Mouse (Mus musculus) intestine, embryonic 16.5 days (tissue): ENCODE data around the gene Depdc1a. TPM values are rescaled to one million over a fixed set of nuclear protein-coding genes. Genes with fewer than 3 reads are reported as not detected.
"Not testable (repeated sequence)": the region's sequence is repeated elsewhere in the genome, so short reads cannot be mapped to it uniquely, and the experiment has no call there.

Experiments used
- ATAC-seq: fragments of 200-750 bp; cut with Nextera tagmentation; 2 replicates; pipeline ENCODE4 v1.8.0; 2017; ENCODE audit warnings: moderate TSS enrichment, moderate library complexity
- H3K27ac ChIP-seq: fragments of 300-500 bp; sonication (generic); 2 replicates; pipeline ENCODE4 v1.5.1; 2014; ENCODE audit warnings: mild to moderate bottlenecking, low read length
- H3K27me3 ChIP-seq: fragments of 300-500 bp; sonication (generic); replicated peaks from 2 replicates; pipeline ENCODE4 v1.6.1; 2014; ENCODE audit warnings: low read length, control low read depth, mixed read lengths; ENCODE audit not compliant: control insufficient read depth, insufficient read depth
- H3K36me3 ChIP-seq: fragments of 300-500 bp; sonication (generic); 2 replicates; pipeline ENCODE4 v1.6.1; 2014; ENCODE audit warnings: low read length, control low read depth; ENCODE audit not compliant: control insufficient read depth, insufficient read depth
- H3K4me1 ChIP-seq: fragments of 300-500 bp; sonication (generic); 2 replicates; pipeline ENCODE4 v1.6.1; 2014; ENCODE audit warnings: low read length, control low read depth, mixed read lengths; ENCODE audit not compliant: control insufficient read depth, insufficient read depth
- H3K4me2 ChIP-seq: fragments of 300-500 bp; sonication (generic); 2 replicates; pipeline ENCODE4 v1.6.1; 2014; ENCODE audit warnings: low read depth, low read length, control low read depth
- H3K4me3 ChIP-seq: fragments of 300-500 bp; sonication (generic); 2 replicates; pipeline ENCODE4 v1.5.1; 2014; ENCODE audit warnings: mild to moderate bottlenecking, low read length
- H3K9ac ChIP-seq: fragments of 300-500 bp; sonication (generic); 2 replicates; pipeline ENCODE4 v1.6.1; 2014; ENCODE audit warnings: low read depth, low read length
- H3K9me3 ChIP-seq: fragments of 300-500 bp; sonication (generic); 2 replicates; pipeline ENCODE4 v1.6.1; 2016; ENCODE audit warnings: low read length, control low read depth; ENCODE audit not compliant: control insufficient read depth
- WGBS: fragments of 180-500 bp; shearing (Covaris S2); extraction: QIAGEN DNeasy Blood & Tissue Kit; methylation state at CpG from one replicate; pipeline ENCODE4 v1.1.7; 2014; 5-methylcytosine and 5-hydroxymethylcytosine counted together
- polyA plus RNA-seq: library from polyadenylated mRNA; unstranded; fragments of >200 nt; fragmentation: Nextera tagmentation; extraction: Ambion mirVana; gene quantifications from 2 replicates; pipeline ENCODE4 v1.2.1, GENCODE M21; 2015

The Depdc1a gene
- 21.1 and 24.7 TPM in 2 replicates for polyA plus RNA-seq

- H3K4me2 ChIP-seq, result peak within 1 kb of the TSS; percentile 74
- peak within 1 kb of the TSS; percentile 70 for H3K9ac ChIP-seq
- no peaks in the 10 kb centered on the region for H3K27me3 ChIP-seq
- H3K4me3 ChIP-seq, result peak within 1 kb of the TSS; percentile 60
- H3K27ac ChIP-seq, result no peak within 1 kb of the TSS
- no peaks in the 10 kb centered on the region for H3K36me3 ChIP-seq
- WGBS, result under 1% methylated on average over 28 of the region's 28 CpGs
- H3K4me1 ChIP-seq, result no peaks in the 10 kb centered on the region
- ATAC-seq, result peak; percentile 100
- no peaks in the 10 kb centered on the region for H3K9me3 ChIP-seq
Measured at GRCm38 (mm10) chr3:159495243-159495801, at the start of gene Depdc1a. Gene Depdc1a, plus strand, starts transcription at chr3:159495433.

GRCm38 (mm10) chr3:159470059-159470458 is 25.2 kb upstream of the Depdc1a start:
- no peak overlapping the region for H3K4me2 ChIP-seq
- no peak overlapping the region for H3K9ac ChIP-seq
- H3K27ac ChIP-seq, result no peak overlapping the region
- H3K9me3 ChIP-seq, result no peaks in the 10 kb centered on the region
- H3K27me3 ChIP-seq, result no peaks in the 10 kb centered on the region
- 53% methylated on average over 1 of the region's 1 CpGs for whole genome bisulfite sequencing
- no peaks in the 10 kb centered on the region for H3K36me3 ChIP-seq
- no peak overlapping the region for H3K4me3 ChIP-seq
- no peaks in the 10 kb centered on the region for H3K4me1 ChIP-seq
- peak; percentile 90 for ATAC-seq

- Histone ChIP-seq H3K9me3 (no peaks in the 10 kb centered on the region), H3K9ac (no peak overlapping the region), H3K4me3 (no peak overlapping the region), H3K36me3 (no peaks in the 10 kb centered on the region), H3K27ac (no peak overlapping the region), H3K4me1 (no peaks in the 10 kb centered on the region; the same call in 1 of the 2 replicates), H3K27me3 (no peaks in the 10 kb centered on the region), H3K4me2 (no peak overlapping the region)
- no peak for ATAC-seq
- WGBS, result 74% methylated on average over 1 of the region's 1 CpGs
Measured at GRCm38 (mm10) chr3:159475465-159475864, 19.8 kb upstream of the Depdc1a start.

- H3K27ac ChIP-seq, result no peak overlapping the region
- H3K4me1 ChIP-seq, result no peaks in the 10 kb centered on the region; the same call in 1 of the 2 replicates
- H3K27me3 ChIP-seq, result no peaks in the 10 kb centered on the region
- no peak overlapping the region for H3K9ac ChIP-seq
- no peak overlapping the region for H3K4me2 ChIP-seq
- no peak overlapping the region for H3K4me3 ChIP-seq
- 54% methylated on average over 1 of the region's 1 CpGs for WGBS
- no peaks in the 10 kb centered on the region for H3K36me3 ChIP-seq
- no peaks in the 10 kb centered on the region for H3K9me3 ChIP-seq
- peak; percentile 95 for ATAC-seq
Measured at GRCm38 (mm10) chr3:159477250-159477962, 17.8 kb upstream of the Depdc1a start.

- H3K4me3 ChIP-seq, result peak overlapping the region; percentile 60
- not testable (repeated sequence) for H3K4me1 ChIP-seq, H3K27ac ChIP-seq, H3K27me3 ChIP-seq, H3K9me3 ChIP-seq, H3K36me3 ChIP-seq
- peak overlapping the region; percentile 74 for H3K4me2 ChIP-seq
- H3K9ac ChIP-seq, result peak overlapping the region; percentile 61
- ATAC-seq, result peak; percentile 21; the same call in 1 of the 2 replicates
Measured at GRCm38 (mm10) chr3:159494709-159495108, 524 bp upstream of the Depdc1a start.

GRCm38 (mm10) chr3:159508899-159509298 is 13.7 kb downstream of the Depdc1a start:
- Histone ChIP-seq H3K36me3 (no peaks in the 10 kb centered on the region), H3K9me3 (no peaks in the 10 kb centered on the region)

DNA sequence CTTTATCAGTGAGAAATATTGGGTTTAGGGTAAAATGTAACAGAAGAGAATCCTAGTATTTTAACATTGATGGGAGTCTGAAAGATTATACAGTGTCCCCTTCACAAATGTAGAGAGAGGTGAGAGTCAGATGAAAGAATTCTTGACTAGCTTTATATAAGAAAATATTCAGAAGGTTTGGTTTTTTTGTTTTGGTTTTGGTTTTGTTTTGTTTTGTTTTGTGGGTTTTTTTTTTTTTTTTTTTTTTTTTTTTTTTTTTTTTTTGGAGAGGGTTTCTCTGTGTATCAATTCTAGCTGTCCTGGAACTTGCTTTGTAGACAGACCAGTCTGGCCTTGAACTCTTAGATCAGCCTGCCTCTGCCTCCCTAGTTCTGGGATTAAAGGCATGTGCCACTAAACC is 33.3 kb downstream of the Depdc1a start:
- no peak overlapping the region for H3K9ac ChIP-seq
- no peak overlapping the region for H3K4me3 ChIP-seq
- H3K4me2 ChIP-seq, result no peak overlapping the region
- H3K9me3 ChIP-seq, result no peaks in the 10 kb centered on the region
- H3K36me3 ChIP-seq, result peaks cover 2% of the 10 kb centered on the region; the same call in 1 of the 2 replicates
- ATAC-seq, result no peak
- no peaks in the 10 kb centered on the region for H3K27me3 ChIP-seq
- no peak overlapping the region for H3K27ac ChIP-seq
- H3K4me1 ChIP-seq, result no peaks in the 10 kb centered on the region

More at GRCm38 (mm10) chr3:159508899-159509298, 13.7 kb downstream of the Depdc1a start:
- H3K4me2 ChIP-seq, result no peak overlapping the region
- H3K4me3 ChIP-seq, result no peak overlapping the region
- H3K27ac ChIP-seq, result no peak overlapping the region
- no peak for ATAC-seq
- no peaks in the 10 kb centered on the region for H3K4me1 ChIP-seq
- H3K9ac ChIP-seq, result no peak overlapping the region
- H3K27me3 ChIP-seq, result no peaks in the 10 kb centered on the region

DNA sequence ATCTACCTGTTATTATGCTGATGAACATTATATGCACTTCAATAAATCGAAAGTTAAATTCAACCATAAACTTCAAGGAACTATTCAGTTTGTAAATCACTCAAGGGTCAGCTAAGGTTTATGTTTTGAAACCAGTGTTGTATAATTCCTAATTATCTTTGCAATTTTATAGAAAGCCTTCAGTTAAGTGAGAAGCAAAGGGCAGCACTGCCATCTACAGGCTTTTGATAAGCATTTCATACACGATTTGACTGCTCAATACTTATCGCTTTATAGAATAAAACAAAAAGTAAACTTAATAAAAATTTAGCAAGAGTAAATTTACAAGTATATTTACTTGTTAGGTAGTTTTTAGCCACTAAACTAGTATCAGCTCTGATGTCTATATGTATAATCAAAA is 53.1 kb downstream of the Depdc1a start:
- no peak for ATAC-seq
- H3K27ac ChIP-seq, result no peak overlapping the region
- no peaks in the 10 kb centered on the region for H3K36me3 ChIP-seq
- H3K9ac ChIP-seq, result no peak overlapping the region
- 68% methylated on average over 3 of the region's 3 CpGs for WGBS
- no peaks in the 10 kb centered on the region for H3K27me3 ChIP-seq
- H3K9me3 ChIP-seq, result no peaks in the 10 kb centered on the region
- H3K4me2 ChIP-seq, result no peak overlapping the region
- no peaks in the 10 kb centered on the region for H3K4me1 ChIP-seq
- H3K4me3 ChIP-seq, result no peak overlapping the region

DNA sequence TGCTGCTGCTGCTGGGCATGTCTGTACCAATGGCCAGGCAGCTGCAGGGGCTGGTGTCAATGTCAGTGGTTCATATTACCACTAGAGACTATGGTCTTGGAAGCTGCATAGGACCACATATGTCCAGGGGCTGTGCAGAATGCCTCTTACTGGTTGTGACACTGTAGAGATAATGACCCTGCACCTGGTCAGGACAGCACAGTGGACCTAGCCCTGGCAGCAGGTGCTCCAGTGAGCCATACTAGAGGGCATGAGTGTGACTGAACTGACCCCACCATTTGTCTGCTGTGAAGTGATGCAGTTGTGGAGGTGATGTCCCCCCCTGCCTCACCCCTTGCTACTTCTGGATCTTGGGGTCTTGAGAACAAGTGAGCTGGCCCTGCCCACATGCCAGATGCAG is 55.0 kb downstream of the Depdc1a start:
- Histone ChIP-seq H3K27me3 (no peaks in the 10 kb centered on the region), H3K4me1 (no peaks in the 10 kb centered on the region), H3K9ac (no peak overlapping the region), H3K36me3 (no peaks in the 10 kb centered on the region), H3K9me3 (no peaks in the 10 kb centered on the region), H3K4me2 (no peak overlapping the region), H3K27ac (no peak overlapping the region), H3K4me3 (no peak overlapping the region)
- ATAC-seq, result no peak
